Mouse (Mus musculus): ENCODE data around the gene Lrrc4.

DNA sequence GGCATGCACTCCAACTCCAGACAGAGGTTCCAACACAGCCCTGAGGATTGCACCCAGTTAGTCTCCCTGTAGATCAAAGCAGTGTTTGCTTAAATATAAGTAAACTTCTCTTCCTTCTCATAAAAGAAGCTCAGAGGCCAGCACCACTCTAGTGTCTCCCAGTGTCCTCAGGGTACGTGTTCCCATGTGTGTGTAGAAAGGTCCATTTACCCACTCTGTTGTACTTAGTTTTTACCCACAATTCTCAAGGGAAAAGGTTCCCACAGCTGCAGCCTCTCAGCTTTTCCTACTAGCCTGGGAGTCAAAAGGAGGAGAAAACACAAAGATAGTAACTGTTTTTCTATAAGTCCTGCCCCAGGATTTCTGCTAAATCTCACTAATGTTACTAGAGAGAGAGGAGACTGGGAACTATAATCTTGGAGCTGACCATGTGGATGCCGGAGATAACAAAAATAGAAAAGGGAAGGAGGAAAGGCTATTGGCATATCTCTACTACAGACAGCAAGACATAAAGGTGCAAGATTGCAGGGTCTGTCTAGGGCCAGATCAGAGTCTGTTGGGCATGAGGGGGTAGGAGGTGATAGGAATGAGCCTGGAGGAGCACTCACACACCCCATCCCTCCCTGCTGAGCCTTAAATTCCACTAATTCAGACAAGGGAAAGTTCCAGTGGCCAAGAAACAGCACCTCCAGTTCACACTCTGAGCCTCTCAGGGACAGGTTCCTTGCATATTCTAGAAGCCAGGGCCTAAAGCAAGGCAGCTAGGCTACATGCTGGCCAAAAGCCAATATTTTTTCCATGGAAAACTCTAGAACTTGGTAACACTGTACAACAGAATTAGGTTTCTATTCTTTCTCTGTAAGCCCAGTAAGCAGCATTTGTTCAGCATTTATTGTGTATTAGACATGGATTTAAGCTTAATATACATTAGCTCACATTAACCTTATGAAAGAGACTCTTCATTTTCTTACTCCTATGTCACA is 25.9 kb upstream of the Lrrc4 start:
- TF ChIP-seq EP300 (optimal IDR thresholded peaks at IDR 0.05) (no peak), CTCF (IDR thresholded peaks at IDR 0.05; ENCODE audit: low read depth) (no peak)
